Mouse (Mus musculus): ENCODE results near the gene Atrn.
"Not testable (repeated sequence)": the region's sequence is repeated elsewhere in the genome, so short reads cannot be mapped to it uniquely, and the experiment has no call there.

Atrn gene

DNA sequence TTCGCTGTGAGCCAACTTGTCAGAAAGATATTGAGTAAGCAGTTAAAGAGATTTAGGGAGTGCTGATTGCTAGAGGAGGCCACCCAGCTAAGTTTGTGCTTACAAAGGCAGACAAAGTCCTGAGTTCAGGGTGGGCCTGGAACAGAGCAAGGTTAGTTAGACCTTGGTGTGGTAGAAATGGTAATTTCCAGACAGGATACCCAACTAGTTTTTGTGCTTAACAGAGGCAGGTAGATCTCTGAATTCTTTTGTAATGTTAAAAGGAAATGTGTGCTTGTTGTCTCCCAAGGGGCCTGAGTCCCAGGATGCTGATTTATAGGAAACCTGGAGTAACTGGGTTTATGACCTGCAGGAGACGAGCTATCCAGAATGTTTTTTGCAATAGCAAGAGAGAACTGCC lies 52.6 kb downstream of the Atrn start:
- no peak for DNase-seq (ENCODE audit: low spot score)

DNA sequence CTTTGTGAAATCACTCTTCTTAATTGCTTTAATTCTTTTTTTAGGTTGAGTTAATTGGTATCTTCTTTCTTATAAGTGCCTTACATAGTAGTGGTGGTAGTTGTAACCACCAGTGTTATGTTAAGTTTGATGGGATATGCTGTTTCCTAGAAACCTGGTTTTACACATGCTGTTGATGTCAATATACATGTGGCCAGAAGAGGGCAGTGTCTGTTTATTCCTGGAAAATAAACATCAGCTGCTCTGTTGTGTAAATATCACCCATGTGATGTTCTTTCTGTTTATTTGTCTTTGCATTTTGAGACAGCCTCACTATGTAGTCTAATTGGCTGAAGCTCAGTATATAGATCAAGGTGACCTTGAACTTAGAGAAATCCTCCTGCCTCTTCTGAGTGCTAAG lies 55.6 kb downstream of the Atrn start:
- DNase-seq (ENCODE audit: low spot score), result peak; percentile 67

DNA sequence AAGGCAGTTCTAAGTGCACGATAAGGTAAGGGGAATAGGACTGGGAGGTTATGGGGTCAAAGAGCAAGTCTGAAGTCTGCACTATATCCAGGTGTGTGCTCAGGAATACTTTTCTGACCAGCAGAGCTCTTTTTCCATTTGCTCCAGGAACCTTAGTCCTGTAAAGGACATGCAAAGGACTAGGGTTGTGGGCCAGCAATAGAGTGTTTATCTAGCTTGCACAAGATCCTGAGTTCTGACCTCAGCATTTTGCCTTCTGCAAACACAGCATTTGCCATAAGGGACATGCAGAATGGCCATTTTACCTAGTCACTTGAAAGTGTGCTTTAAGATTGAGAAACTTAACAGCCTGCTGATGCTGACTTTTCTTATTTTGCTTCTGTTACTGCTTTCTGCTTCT lies 58.7 kb downstream of the Atrn start:
- DNase-seq (ENCODE audit: low spot score), result no peak

DNA sequence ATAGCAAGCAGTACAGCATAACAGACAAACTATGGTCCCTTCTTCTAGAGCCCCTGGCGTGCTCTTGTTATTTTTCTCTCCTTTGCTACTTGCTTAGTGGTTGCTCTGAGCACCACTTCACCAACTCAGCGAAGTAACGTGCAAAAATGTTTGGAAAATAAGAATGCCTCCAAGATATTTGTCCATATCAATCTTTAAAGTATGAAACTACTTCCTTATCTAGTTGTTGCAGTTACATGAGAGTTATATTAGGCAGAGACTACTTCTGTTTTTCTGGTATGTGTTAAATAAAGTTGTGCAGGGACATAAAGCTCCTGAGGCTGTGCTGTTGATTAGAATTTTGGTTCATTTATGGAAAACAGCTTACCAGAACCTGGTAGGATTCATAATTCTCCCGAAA lies 64.7 kb downstream of the Atrn start:
- DNase-seq (ENCODE audit: low spot score), result no peak

DNA sequence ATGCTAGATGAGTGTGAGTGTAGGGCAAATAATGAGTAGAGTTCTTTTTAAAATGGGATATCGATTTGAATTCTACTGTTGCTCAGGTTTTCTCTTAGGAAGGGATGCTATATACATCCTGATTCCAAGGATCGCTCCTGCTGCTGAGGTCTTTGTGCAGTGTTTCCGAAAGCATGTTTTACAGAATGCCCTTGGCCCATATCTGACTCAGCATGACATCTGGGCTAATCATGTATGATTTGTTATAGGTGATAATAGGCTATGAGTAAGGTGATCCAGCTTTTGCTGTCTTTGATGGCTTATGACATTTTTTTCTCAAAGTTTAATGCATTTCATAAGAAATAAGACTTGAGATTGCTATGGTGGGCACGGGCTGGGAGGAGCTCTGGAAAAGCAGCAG lies 66.1 kb downstream of the Atrn start:
- DNase-seq (ENCODE audit: low spot score), result no peak

DNA sequence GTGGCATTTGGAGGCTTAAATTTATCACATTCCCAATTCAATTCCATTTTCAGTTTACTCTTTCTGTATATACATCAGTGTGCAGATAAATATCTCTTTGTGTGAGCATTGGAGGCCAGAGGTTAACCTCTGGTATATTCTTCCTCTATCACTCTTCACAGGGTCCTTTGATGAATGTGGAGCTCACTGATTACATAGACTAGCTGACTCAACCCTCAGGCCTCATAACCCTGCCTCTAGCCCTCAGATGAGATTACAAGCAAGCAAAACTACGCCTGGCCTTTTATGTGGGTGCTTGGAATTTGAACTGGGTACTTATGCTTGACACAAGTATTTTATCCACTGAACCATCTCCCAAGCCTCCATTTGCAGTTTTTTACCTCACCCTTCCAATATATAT lies 68.6 kb downstream of the Atrn start:
- peak; percentile 83 for DNase-seq (ENCODE audit: low spot score)

DNA sequence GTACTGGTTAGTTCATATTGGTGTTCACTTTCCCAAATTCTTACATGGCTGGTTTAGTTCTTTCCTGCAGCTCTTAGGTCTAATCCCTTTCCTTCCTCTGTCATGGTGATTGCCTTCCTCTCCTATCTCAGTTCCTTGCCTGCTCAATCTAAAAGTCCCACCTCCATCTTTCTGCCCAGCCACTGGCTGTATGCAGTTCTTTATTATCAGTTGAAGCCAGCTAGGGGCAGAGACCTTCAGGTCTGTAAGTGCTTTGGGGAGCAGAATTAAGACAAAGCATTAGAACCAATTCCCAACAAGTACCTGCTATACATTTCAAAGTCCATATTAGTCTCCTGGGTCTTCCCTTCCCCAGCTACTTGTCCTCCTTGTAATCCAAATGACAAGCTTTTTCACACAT lies 71.3 kb downstream of the Atrn start:
- DNase-seq (ENCODE audit: low spot score), result peak; percentile 73

DNA sequence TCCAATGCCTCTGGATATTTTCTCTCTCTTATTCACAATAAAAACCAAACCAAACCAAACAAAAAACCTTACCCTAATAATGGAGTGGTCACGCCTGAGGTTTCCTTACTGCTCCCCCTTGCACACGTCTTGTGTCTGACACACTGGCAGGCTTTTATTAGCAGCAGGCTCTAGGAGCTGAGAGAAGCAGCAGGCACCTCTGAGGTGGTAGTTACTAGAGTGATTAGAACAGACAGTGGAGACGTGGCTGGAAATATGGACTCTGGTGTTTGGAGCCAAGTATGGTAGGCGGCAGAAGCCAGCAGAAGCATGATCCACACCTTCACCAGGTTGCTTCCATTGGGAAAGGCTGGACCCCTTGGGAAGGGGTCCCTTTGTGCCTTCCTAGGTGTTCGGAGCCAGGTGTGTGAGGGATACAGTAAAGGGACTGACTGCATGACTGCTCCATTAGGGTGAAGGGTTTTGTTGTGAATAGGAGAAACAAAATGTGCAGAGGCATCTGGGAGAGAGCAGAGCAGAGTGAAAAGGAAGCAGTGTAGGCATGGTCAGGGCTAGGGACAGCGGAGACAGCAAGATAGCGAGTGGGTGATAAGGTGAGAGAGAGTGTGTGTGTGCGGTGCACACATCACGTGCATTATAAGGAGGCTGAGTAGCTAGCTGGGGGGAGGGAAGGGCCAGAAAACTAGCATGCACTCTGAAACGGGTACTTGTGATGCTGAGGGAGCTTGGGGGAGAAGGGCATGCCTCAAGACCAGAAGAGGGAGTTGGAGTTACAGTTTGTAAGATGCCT lies 72.0 kb downstream of the Atrn start:
- peak; percentile 53 for DNase-seq (ENCODE audit: low spot score)

DNA sequence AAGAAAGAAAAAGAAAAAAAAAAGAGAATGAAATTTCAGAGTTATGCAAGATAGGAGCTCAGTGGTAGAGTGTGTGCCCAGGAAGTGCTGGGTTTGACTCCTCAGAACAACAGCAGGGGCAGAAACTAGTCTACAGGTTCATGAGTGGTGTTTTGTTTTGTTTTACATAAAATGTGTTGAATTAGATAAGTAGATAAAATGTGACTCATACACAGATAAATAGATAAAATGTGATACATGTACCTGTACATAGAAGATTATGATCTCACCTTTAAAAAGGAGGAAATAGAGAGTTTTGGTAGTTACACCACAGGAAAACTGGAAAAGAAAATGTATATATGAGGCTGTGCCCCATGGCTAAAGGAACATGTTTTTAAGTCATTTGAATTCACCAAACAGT lies 72.8 kb downstream of the Atrn start:
- no peak for DNase-seq (ENCODE audit: low spot score)

DNA sequence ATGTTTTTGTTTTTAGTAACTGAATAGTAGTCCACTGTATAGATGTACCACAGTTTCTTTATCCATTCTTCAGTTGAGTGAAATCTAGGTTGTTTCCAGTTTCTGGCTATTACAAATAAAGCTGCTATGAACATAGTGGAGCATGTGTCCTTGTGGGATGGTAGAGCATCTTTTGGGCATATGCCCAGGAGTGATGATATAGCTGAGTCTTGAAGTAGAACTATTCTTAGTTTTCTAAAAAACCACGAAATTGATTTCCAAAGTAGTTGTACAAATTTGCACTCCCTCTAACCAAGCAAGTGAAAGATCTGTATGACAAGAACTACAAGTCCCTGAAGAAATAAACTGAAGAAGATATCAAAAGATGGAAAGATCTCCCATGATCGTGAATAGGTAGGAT lies 86.5 kb downstream of the Atrn start:
- no peak for DNase-seq (ENCODE audit: low spot score)

DNA sequence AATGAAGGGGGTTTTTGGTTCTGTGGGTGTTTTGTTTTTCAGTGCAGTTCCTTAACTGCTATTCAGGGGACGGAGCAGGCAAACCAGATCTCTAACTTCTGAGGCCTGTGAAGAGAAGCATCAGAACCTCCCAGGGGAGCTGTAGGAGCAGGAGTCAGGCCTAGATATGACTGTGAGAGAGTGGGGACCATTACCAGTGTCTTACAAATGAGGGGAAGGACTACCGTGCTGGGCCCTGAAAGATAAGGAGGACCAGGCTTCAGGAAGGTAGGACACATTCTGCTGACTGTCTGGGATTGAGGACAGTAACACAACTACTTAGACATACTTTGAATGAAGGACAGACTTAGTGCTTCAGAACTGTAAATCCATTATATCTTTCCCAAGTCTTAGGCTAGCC lies 102.8 kb downstream of the Atrn start:
- DNase-seq (ENCODE audit: low spot score), result no peak

DNA sequence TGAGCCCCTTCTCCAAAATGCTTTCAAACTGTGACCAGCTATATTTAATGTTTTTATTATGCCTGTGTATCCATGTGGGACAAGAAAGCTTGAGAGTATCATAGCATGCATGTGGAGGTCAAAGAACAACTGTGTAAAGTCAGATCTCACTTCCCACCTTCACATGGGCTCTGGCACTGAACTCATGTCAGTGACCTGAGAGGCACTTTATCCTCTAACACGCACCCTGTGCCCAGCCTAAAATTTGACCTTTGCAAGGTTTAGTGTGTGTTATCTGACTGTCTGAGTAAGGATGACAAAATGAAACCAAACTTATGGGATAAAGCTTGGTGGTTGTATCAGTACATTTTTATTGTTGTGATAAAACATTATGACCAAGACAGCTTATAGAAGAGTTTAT lies 104.3 kb downstream of the Atrn start:
- no peak for DNase-seq (ENCODE audit: low spot score)

DNA sequence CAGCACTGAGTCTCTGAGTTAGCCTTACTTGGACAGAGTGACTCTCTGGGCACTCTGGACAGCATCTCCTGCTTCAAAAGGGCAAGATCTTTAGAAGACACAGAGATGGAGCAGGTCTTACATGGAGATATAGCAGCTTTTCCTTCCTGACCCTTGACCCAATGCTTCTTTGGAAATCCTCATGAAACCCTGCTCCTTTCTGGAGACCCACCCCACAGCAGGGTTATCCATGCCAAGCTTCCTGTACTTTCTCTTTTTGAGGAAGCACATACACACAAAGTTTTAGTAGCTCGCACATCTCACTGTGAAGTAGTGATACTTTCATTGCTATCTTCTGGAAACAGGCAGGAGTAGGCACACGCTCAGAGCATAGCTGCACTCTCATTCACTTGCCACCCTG lies 118.9 kb downstream of the Atrn start:
- DNase-seq (ENCODE audit: low spot score), result no peak

DNA sequence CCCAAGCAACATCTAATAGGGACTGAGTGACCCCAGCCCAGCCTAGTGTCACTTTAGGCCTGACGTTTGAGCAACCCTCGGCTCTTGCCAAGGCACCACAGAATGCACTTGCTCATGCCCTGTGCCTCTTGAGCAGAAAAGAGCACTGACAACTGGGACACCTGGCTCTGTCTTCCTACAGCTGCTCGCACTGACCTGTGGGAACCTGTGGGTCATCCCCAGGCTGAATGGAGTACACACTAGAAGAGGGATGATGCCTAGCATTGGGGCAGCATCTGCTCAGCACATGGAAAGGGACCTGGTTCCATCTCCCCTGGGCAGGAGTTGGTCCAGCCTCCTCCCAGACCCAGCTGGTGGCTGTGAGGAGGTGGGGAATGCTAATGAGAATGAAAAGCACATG lies 120.6 kb downstream of the Atrn start:
- DNase-seq (ENCODE audit: low spot score), result no peak

DNA sequence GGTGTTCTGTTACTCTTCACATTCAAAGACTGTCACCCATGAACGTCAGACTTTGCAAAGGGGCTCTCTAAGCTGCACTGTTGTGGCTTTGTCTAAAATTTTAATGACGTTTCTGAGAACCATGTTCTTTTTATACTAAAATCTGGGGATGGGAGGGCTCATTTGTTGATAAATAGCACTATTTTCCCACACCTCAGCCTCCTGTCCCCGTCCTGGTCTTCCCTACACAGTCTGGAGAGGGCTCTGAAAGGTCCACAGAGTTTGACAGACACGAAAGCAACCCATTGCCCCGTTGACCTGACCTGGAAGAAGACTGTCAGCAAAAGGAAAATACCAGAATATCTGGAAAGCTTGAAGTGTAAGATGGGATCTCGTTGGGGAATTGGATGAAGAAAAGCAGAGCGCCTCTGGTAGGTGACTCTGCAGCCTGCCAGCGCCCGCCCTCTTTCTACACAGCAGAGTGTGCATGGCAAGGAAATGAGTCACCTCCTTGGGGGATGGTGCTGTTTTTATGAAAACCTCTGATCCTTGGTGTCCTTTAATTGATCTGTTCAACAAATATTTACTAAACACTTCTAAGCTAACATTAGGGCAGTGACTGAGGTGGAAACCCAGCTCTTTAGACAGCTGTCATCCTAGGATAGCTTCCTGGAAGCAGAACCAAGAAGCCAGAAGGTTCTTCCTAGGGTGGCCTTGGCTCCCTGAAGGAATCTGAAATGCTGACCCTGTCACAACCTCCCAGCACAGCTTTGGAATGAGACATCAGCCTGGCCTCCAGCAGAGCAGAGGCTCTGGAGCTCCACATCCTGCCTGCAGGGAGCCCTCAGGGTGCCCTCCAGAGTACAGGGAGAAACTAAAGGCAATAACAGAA lies 123.0 kb downstream of the Atrn start:
- DNase-seq (ENCODE audit: low spot score), result no peak

DNA sequence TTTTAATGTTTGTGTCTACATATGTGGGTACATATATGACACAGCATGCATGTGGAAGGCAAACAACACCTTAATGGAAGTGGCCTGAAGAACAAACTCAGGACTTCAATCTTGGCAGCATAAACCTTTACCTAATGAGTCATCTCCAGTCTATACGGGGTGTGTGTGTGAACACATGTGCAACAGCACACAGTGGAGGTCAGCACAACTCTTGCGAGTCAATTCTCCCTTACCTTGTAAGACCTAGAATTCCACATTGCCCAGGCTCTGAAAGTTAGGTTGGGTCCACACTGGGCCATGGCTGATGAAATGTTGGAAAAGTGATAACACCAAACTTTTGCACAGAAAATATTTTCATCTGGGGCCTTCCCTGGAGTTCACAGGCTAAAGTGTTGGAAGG lies 124.3 kb downstream of the Atrn start:
- DNase-seq (ENCODE audit: low spot score), result no peak

DNA sequence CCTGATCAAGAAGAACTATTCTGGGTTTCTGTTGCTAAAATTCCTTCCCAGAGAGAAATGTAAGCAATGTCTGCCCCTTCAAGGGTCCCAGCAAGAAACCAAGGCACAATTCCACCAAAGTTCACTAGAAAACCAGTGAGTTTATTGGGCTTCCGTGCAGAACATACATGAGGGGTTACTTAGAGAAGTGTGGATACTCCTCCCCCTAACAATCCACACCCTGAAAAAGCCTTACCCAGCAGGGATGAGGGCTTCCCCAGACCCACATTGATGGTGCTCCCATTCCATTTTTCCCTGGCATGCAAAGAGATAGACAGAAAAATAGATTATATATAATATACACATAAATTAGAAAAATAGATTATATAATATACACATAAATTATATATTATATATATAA lies 124.7 kb downstream of the Atrn start:
- no peak for DNase-seq (ENCODE audit: low spot score)

DNA sequence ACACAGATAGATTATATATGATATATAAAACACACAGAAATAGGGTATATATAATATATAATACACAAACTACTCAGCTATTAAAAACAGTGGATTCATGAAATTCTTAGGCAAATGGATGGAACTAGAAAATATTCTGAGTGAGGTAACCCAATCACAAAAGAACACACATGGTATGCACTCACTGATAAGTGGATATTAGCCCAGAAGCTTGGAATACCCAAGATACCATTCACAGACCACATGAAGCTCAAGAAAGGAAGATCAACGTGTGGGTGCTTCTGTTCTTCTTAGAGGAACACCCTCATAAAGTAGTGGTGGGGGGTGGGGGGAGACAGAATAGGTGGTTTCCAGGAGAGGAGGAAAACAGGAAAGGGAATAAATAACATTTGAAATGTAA lies 125.1 kb downstream of the Atrn start:
- not testable (repeated sequence) for DNase-seq (ENCODE audit: low spot score)

DNA sequence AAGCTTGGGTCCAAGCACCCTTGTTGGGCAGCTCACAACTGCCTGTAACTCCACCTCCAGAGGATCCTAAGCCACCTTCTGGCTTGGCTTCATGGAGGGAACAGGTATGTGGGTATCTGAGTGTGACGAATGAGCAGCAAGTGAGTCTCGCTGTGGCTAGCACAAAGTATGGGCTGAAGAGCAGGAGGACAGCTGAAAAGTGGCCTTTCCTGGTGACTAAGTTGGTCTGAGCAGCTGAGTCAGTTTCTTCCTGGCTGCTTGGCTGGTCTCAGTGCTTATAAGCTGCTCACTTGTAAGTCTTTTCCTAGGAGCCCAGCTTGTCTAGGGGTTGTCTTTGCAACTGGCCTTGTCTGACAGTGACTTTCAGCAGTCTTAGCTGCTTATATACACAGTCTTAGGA lies 130.0 kb downstream of the Atrn start:
- no peak for DNase-seq (ENCODE audit: low spot score)

DNA sequence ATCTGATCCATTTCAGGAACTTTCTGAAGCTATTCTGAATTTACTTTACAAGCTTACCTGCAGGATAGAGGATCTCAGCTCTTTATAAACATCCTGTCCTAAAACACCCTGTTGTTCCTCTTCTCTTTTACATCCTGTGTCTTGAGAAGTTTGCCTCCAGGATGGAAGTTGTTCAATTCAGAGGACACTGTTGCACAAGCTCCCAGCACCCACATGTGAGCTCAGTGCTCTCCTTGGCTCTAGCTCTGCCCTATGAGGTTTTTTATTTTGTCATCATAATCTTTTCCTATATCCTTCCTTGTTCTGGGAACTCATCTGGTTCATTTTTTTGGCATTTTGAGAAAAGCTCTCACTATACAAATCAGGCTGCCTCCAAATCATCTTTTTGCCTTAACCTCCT lies 130.5 kb downstream of the Atrn start:
- DNase-seq (ENCODE audit: low spot score), result no peak

DNA sequence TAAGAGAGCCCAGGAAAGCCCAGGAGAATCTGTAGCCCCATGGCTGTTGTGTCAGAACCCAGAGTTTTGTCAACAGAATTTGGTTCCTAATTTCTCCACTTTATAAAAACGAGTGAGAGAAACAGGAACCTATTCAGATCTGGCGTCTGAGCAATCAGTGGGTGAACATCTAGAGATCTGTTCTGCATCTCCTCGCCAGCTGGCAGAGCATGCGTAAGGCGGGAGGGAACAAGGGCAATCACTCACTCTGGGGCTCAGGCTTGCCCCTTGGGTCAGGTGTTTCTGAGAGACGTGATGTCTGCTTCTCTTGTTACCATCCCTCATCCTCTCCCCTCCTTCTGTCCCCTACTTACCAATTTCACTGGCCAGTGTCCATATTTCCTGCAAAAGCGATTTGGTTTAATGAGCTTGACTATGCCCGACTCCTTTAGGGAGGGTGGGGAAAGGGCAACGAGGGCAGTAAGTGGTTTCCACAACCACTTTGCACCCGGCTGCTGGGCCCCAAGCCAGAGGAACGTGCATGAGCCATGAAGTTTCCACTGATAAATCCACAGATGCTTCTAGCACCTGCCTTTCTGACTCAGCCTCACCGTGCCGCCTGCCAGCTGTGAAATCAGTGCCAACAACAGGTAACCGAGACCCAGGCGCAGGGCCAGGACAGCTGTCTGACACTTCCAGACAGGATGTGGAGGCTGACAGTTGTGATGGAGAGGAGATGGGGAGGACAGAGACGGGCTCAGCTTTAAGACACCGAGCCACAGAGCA lies 131.1 kb downstream of the Atrn start:
- no peak for DNase-seq (ENCODE audit: low spot score)

DNA sequence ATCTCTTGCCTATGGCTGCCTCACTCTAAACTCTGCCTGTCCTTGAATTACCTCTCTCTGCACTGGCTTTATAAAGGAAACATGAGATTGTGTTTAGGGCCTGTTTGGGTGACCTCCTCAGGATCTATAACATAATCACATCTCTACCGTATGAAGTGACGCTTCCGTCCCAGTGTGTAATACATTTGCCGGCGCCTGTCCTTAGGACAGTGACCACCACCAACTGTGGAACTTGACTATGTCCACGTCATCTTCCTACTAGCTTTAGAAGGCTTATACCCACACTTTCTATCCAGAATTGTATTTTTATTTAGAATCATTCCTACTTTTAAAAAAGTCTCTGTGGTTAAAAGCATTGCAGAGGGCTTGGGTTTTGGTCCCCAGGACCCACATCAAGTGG lies 131.9 kb downstream of the Atrn start:
- no peak for DNase-seq (ENCODE audit: low spot score)

DNA sequence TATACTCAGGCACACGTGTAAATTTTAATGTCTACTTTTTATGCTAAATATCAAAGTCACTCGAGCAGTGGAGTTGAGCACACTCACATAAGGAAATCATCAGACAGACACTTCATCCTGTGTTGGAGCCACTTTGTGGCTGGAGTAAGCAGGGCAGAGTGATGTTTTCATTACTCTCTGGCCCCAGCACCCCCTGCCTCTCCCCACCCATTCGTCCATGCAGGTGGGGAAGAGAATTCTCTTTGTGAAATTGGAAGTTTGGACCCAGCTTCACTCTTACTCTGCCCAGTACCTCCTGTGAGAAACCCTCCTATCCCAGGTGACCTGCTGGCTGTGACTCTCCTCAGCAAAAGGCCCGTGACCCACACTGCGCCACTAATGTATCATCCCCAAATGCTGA lies 132.4 kb downstream of the Atrn start:
- no peak for DNase-seq (ENCODE audit: low spot score)
